Mouse (Mus musculus) lung, postnatal 0 days (tissue): Measurements from ENCODE around the gene Amotl1.

Experiments used
- CTCF ChIP-seq: IDR thresholded peaks from 2 replicates; pipeline ENCODE4 v1.5.1; 2016; ENCODE audit warnings: antibody characterized with exemption, mild to moderate bottlenecking
- EP300 ChIP-seq: IDR thresholded peaks from 2 replicates; pipeline ENCODE4 v1.6.1; 2016; ENCODE audit warnings: antibody characterized with exemption, mild to moderate bottlenecking, control low read depth

DNA sequence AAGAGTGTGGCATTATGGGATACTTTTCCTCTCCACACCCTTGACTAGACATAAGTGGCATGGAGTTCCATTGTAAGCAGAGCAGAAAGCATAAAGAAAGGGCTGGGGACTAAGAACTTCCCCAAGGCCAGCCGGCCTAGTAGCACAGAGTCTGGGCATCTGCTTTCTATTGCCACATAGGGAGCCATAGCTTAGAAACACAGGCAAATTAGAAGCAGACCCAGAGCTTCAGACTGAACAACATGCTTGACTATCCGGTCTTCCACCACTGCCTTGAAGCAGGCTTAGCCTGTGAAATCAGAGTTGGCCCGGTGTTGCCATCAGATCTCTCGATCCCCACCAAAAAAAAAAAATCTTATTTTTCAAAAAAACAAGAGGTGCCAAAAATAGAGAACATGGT, 28.3 kb upstream of the Amotl1 start:
- no peak for TF ChIP-seq CTCF
- TF ChIP-seq EP300: no peak
